In the genomic region with DNA sequence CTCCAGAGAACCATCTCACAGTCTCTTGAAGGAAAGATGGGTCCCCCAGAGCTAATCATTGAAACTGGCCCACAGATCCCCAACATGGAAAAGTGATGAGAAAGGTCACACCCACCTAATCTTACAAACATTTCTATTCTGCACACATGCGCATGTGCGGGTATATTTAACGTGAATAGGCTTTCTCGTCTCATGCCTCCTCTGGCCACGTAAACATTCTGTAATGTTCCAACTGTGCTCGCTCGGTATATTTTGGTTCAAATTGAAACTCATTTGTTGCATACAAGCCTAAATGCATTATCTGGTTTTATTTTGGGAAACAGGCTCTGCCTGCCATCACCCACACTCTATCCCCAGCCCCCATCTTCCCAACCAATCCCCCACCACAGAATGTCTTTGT, we compare ENCODE assay signal across 26 mouse cellular contexts. TPM values are rescaled to one million over a fixed set of nuclear protein-coding genes. Genes with fewer than 3 reads are reported as not detected.
DNase-seq lines count a peak whose midpoint lies in the region; ATAC-seq and TF ChIP-seq lines count a peak whose summit lies in the region.
"Had no signal": no experiment of that assay in that cellular context is flagged by ENCODE, and none has a peak within 500 bp of the region (broad histone marks: within the 10 kb centered on the region; RNA-seq: fewer than 3 reads in every experiment).

No protein-coding gene starts in this region.

- no peak for ATAC-seq in heart, embryonic 13.5 days (ENCODE audit: extremely low read depth, insufficient number of reproducible peaks, low FRiP score, low TSS enrichment)
- ATAC-seq in midbrain, embryonic 16.5 days: no peak
- ATAC-seq in midbrain, postnatal 0 days (ENCODE audit: low FRiP score): no peak
- ATAC-seq: CD4-positive, CD25-positive, alpha-beta regulatory T cell, adult 4 months; forebrain, embryonic 15.5 days; inflammation-experienced regulatory T-cells, adult 6 months; midbrain, embryonic 15.5 days had no signal

- peaks cover 50% of the 10 kb centered on the region for H3K4me1 ChIP-seq in heart, embryonic 13.5 days
- no peaks in the 10 kb centered on the region for H3K4me1 ChIP-seq in midbrain, embryonic 16.5 days (ENCODE audit: control insufficient read depth, insufficient read depth, low read length)
- no peaks in the 10 kb centered on the region for H3K4me1 ChIP-seq in midbrain, postnatal 0 days (ENCODE audit: insufficient read depth, low read length)
- H3K4me1 ChIP-seq: liver, embryonic 15.5 days; neural tube, embryonic 12.5 days had no signal

- intact Hi-C loops in heart, postnatal 14 days (cut with DNase I): no loop called here
- intact Hi-C loops in heart, postnatal 25 days (cut with DNase I): no loop called here

- peak overlapping the region; percentile 50; the same call in 1 of the 2 replicates for H3K9ac ChIP-seq in heart, embryonic 13.5 days
- H3K9ac ChIP-seq in midbrain, embryonic 16.5 days (ENCODE audit: low read depth, low read length): no peak overlapping the region
- no peak overlapping the region for H3K9ac ChIP-seq in midbrain, postnatal 0 days (replicated peaks; ENCODE audit: low read length, poor library complexity, severe bottlenecking)
- H3K9ac ChIP-seq: forebrain, embryonic 15.5 days; hindbrain, embryonic 15.5 days; liver, embryonic 15.5 days; lung, embryonic 15.5 days; midbrain, embryonic 15.5 days; neural tube, embryonic 12.5 days had no signal

- H3K4me2 ChIP-seq in heart, embryonic 13.5 days: peak overlapping the region; percentile 58
- 0 out of 2 replicates have a peak overlapping the region, but pooled peaks have one; percentile 3 for H3K4me2 ChIP-seq in midbrain, embryonic 16.5 days (ENCODE audit: low read length)
- no peak overlapping the region for H3K4me2 ChIP-seq in midbrain, postnatal 0 days (ENCODE audit: low read depth, low read length, poor library complexity, severe bottlenecking)
- H3K4me2 ChIP-seq: forebrain, embryonic 15.5 days; hindbrain, embryonic 15.5 days; liver, embryonic 15.5 days; lung, embryonic 15.5 days; midbrain, embryonic 15.5 days; neural tube, embryonic 12.5 days had no signal

- no peak for TF ChIP-seq CTCF in midbrain, postnatal 0 days (IDR thresholded peaks at IDR 0.05)

- DNase-seq in heart, adult 11 months: peak; percentile 77
- no peak for DNase-seq in heart, postnatal 14 days
- no peak for DNase-seq in heart, postnatal 25 days (ENCODE audit: low spot score)
- no peak for DNase-seq in midbrain, postnatal 0 days (ENCODE audit: low spot score)
- no peak for DNase-seq in cerebellum, adult 9-10 months
- DNase-seq: cerebellum, adult 11-12 months; cerebellum, postnatal 10 days; gastrocnemius, postnatal 10 days; kidney, adult 11 months; kidney, postnatal 14 days; layer of hippocampus, adult 9-11 months; right cerebral cortex, adult 18-20 months; spleen, adult 18-20 months; thymus, postnatal 14 days had no signal

- H3K36me3 ChIP-seq in heart, embryonic 13.5 days: peaks cover 9% of the 10 kb centered on the region
- no peaks in the 10 kb centered on the region for H3K36me3 ChIP-seq in midbrain, embryonic 16.5 days (ENCODE audit: control insufficient read depth, insufficient read depth, low read length)
- H3K36me3 ChIP-seq in midbrain, postnatal 0 days (ENCODE audit: insufficient read depth, low read length): no peaks in the 10 kb centered on the region
- H3K36me3 ChIP-seq: hindbrain, embryonic 15.5 days; liver, embryonic 15.5 days had no signal

- peak overlapping the region; percentile 71 for H3K27ac ChIP-seq in heart, embryonic 13.5 days (replicated peaks)
- H3K27ac ChIP-seq in midbrain, embryonic 16.5 days (ENCODE audit: low read length): no peak overlapping the region
- no peak overlapping the region for H3K27ac ChIP-seq in midbrain, postnatal 0 days (ENCODE audit: low read depth, low read length)
- H3K27ac ChIP-seq: forebrain, embryonic 15.5 days; hindbrain, embryonic 15.5 days; liver, embryonic 15.5 days; lung, embryonic 15.5 days; midbrain, embryonic 10.5 days; midbrain, embryonic 15.5 days; neural tube, embryonic 12.5 days had no signal

- H3K27me3 ChIP-seq in heart, embryonic 13.5 days (replicated peaks): no peaks in the 10 kb centered on the region
- H3K27me3 ChIP-seq in midbrain, embryonic 16.5 days (ENCODE audit: control insufficient read depth, insufficient read depth, low read depth, low read length): no peaks in the 10 kb centered on the region
- no peaks in the 10 kb centered on the region for H3K27me3 ChIP-seq in midbrain, postnatal 0 days (ENCODE audit: insufficient read depth, low read length)
- H3K27me3 ChIP-seq: forebrain, embryonic 15.5 days; hindbrain, embryonic 15.5 days; liver, embryonic 15.5 days; lung, embryonic 15.5 days; midbrain, embryonic 15.5 days; neural tube, embryonic 12.5 days had no signal

- 54% methylated on average over 7 of the region's 7 CpGs for WGBS in heart, embryonic 13.5 days
- 85% methylated on average over 7 of the region's 7 CpGs for WGBS in midbrain, embryonic 16.5 days
- WGBS in midbrain, postnatal 0 days: 87% methylated on average over 7 of the region's 7 CpGs

- H3K9me3 ChIP-seq in heart, embryonic 13.5 days: no peaks in the 10 kb centered on the region
- no peaks in the 10 kb centered on the region for H3K9me3 ChIP-seq in midbrain, embryonic 16.5 days (replicated peaks; ENCODE audit: control insufficient read depth, low read length, poor library complexity, severe bottlenecking)
- no peaks in the 10 kb centered on the region for H3K9me3 ChIP-seq in midbrain, postnatal 0 days (ENCODE audit: low read length)
- H3K9me3 ChIP-seq: forebrain, embryonic 15.5 days; hindbrain, embryonic 15.5 days; liver, embryonic 15.5 days; lung, embryonic 15.5 days; midbrain, embryonic 10.5 days; midbrain, embryonic 15.5 days; neural tube, embryonic 12.5 days had no signal

- H3K4me3 ChIP-seq in heart, embryonic 13.5 days: peak overlapping the region; percentile 16; the same call in 1 of the 2 replicates
- no peak overlapping the region for H3K4me3 ChIP-seq in midbrain, embryonic 16.5 days (ENCODE audit: low read depth, low read length)
- H3K4me3 ChIP-seq in midbrain, postnatal 0 days (ENCODE audit: low read depth, low read length): no peak overlapping the region
- H3K4me3 ChIP-seq: forebrain, embryonic 15.5 days; hindbrain, embryonic 15.5 days; liver, embryonic 15.5 days; lung, embryonic 15.5 days; midbrain, embryonic 10.5 days; midbrain, embryonic 15.5 days; myocyte; neural tube, embryonic 12.5 days had no signal

RNA-seq across cellular contexts. Expression of a gene that starts 16.3 kb away (rescaled TPM):
- total RNA-seq in heart, postnatal 14 days (2021): 10 to 100 TPM; 24.6 to 27.2 TPM
- 37.7 and 39.9 TPM in 2 replicates for polyA plus RNA-seq in heart, embryonic 13.5 days (2015; fragmentation: Nextera tagmentation; extraction: Ambion mirVana)
- 10 to 100 TPM; 18.8 to 22.5 TPM for total RNA-seq in heart, postnatal 25 days (2021)
- polyA plus RNA-seq in midbrain, embryonic 16.5 days (2015; fragmentation: Nextera tagmentation; extraction: Ambion mirVana): 78.3 and 92.4 TPM in 2 replicates
- total RNA-seq in midbrain, postnatal 0 days (2014; rRNA removed): 32.2 and 39.6 TPM in 2 replicates
- 58.9 and 61.3 TPM in 2 replicates for polyA plus RNA-seq in midbrain, postnatal 0 days (2015; fragmentation: Nextera tagmentation; extraction: Ambion mirVana)
